Comparison of ENCODE assay signal across 22 mouse cellular contexts in the genomic region with DNA sequence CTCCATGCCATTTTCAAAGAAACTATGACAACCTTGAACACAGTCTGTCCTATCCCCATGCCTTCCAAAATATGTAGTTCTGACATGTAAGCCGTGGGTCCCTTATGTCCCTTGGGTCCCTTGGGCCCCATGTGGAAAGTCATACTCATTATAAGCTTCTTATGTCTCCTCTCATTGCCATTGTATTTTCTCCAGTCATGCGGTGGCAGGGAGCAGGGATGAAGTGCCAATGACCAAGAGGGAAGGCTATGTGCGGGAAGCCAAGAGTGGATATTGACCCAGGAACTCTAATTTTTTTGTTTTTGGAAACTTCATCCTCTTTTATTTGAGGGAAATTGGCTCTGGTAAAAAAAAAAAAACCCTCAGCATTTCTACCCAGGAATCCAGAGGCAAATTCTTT.
"Had no signal": no experiment of that assay in that cellular context is flagged by ENCODE, and none has a peak within 500 bp of the region (broad histone marks: within the 10 kb centered on the region; RNA-seq: fewer than 3 reads in every experiment).

No protein-coding gene starts in this region.

- H3K9ac ChIP-seq: heart, embryonic 12.5 days; hindbrain, embryonic 12.5 days; hindbrain, embryonic 14.5 days; intestine, embryonic 15.5 days; limb, embryonic 12.5 days had no signal

- DNase-seq: gastrocnemius, postnatal 14 days; gastrocnemius, postnatal 36 days; heart, postnatal 10 days; heart, postnatal 4 days; kidney, adult 18-20 months; kidney, adult 8-10 months; kidney, postnatal 10 days; liver had no signal

- H3K4me1 ChIP-seq: hindbrain, embryonic 12.5 days; intestine, embryonic 15.5 days had no signal

- H3K9me3 ChIP-seq: heart, embryonic 12.5 days; hindbrain, embryonic 10.5 days; hindbrain, embryonic 12.5 days; intestine, embryonic 15.5 days; limb, embryonic 10.5 days; limb, embryonic 12.5 days had no signal

- H3K36me3 ChIP-seq: heart, embryonic 12.5 days; hindbrain, embryonic 10.5 days; hindbrain, embryonic 12.5 days; intestine, embryonic 15.5 days; limb, embryonic 10.5 days; limb, embryonic 12.5 days had no signal

- H3K27me3 ChIP-seq: heart, embryonic 12.5 days; hindbrain, embryonic 12.5 days; intestine, embryonic 15.5 days; limb, embryonic 12.5 days had no signal

- H3K27ac ChIP-seq: heart, adult 2 months; hindbrain, embryonic 10.5 days; hindbrain, embryonic 12.5 days; hindbrain, embryonic 14.5 days; intestine, embryonic 15.5 days; layer of hippocampus, adult 2 months; left cerebral cortex, adult 2 months; limb, embryonic 10.5 days; limb, embryonic 12.5 days had no signal

- H3K4me3 ChIP-seq: heart, adult 2 months; heart, embryonic 12.5 days; hindbrain, embryonic 10.5 days; hindbrain, embryonic 12.5 days; intestine, embryonic 15.5 days; layer of hippocampus, adult 2 months; left cerebral cortex, adult 2 months; limb, embryonic 10.5 days; limb, embryonic 12.5 days had no signal

- H3K4me2 ChIP-seq: heart, embryonic 12.5 days; hindbrain, embryonic 12.5 days; hindbrain, embryonic 14.5 days; intestine, embryonic 15.5 days; limb, embryonic 12.5 days; liver, embryonic 11.5 days had no signal

- ATAC-seq: hindbrain, embryonic 16.5 days; inflammation-experienced regulatory T-cells, adult 6 months; intestine, embryonic 15.5 days; intestine, postnatal 0 days had no signal
